Mouse (Mus musculus) intestine, embryonic 14.5 days (tissue): ENCODE measurements around the gene Reep6. TPM values are rescaled to one million over a fixed set of nuclear protein-coding genes. Genes with fewer than 3 reads are reported as not detected.

ENCODE experiments used
- ATAC-seq: fragments of 200-750 bp; cut with Nextera tagmentation; replicated peaks from 2 replicates; pipeline ENCODE4 v1.8.0; 2017; ENCODE audit warnings: low read depth, moderate number of reproducible peaks, moderate TSS enrichment, moderate library complexity; ENCODE audit not compliant: low FRiP score, low TSS enrichment
- DNase-seq: peaks from one replicate; pipeline ENCODE4 v3.0.0-alpha.2; 2018; ENCODE audit warnings: low spot score
- H3K27ac ChIP-seq: fragments of 300-500 bp; sonication (generic); 2 replicates; pipeline ENCODE4 v1.5.1; 2014; ENCODE audit warnings: low read depth, mild to moderate bottlenecking, control low read depth
- H3K27me3 ChIP-seq: fragments of 300-500 bp; sonication (generic); replicated peaks from 2 replicates; pipeline ENCODE4 v1.6.1; 2014; ENCODE audit warnings: low read length, control low read depth; ENCODE audit not compliant: control insufficient read depth, insufficient read depth
- H3K36me3 ChIP-seq: fragments of 300-500 bp; sonication (generic); 2 replicates; pipeline ENCODE4 v1.6.1; 2014; ENCODE audit warnings: low read length, control low read depth; ENCODE audit not compliant: control insufficient read depth, insufficient read depth
- H3K4me1 ChIP-seq: fragments of 300-500 bp; sonication (generic); replicated peaks from 2 replicates; pipeline ENCODE4 v1.6.1; 2014; ENCODE audit warnings: low read length, control low read depth, mixed read lengths; ENCODE audit not compliant: control insufficient read depth, insufficient read depth
- H3K4me2 ChIP-seq: fragments of 300-500 bp; sonication (generic); 2 replicates; pipeline ENCODE4 v1.6.1; 2014; ENCODE audit warnings: low read length
- H3K4me3 ChIP-seq: fragments of 300-500 bp; sonication (generic); 2 replicates; pipeline ENCODE4 v1.5.1; 2014; ENCODE audit warnings: low read depth, low read length, control low read depth, mixed read lengths
- H3K9ac ChIP-seq: fragments of 300-500 bp; sonication (generic); 2 replicates; pipeline ENCODE4 v1.6.1; 2014; ENCODE audit warnings: mild to moderate bottlenecking, low read length
- H3K9me3 ChIP-seq: fragments of 300-500 bp; sonication (generic); 2 replicates; pipeline ENCODE4 v1.6.1; 2016; ENCODE audit warnings: low read length, control low read depth; ENCODE audit not compliant: control insufficient read depth
- WGBS: fragments of 180-500 bp; shearing (Covaris S2); extraction: QIAGEN DNeasy Blood & Tissue Kit; methylation state at CpG from one replicate; pipeline ENCODE4 v1.1.7; 2014; 5-methylcytosine and 5-hydroxymethylcytosine counted together
- polyA plus RNA-seq: library from polyadenylated mRNA; unstranded; fragments of >200 nt; fragmentation: Nextera tagmentation; extraction: Ambion mirVana; gene quantifications from 2 replicates; pipeline ENCODE4 v1.2.1, GENCODE M21; 2014

The Reep6 gene
- 42.4 and 58.1 TPM in 2 replicates for polyA plus RNA-seq

DNA sequence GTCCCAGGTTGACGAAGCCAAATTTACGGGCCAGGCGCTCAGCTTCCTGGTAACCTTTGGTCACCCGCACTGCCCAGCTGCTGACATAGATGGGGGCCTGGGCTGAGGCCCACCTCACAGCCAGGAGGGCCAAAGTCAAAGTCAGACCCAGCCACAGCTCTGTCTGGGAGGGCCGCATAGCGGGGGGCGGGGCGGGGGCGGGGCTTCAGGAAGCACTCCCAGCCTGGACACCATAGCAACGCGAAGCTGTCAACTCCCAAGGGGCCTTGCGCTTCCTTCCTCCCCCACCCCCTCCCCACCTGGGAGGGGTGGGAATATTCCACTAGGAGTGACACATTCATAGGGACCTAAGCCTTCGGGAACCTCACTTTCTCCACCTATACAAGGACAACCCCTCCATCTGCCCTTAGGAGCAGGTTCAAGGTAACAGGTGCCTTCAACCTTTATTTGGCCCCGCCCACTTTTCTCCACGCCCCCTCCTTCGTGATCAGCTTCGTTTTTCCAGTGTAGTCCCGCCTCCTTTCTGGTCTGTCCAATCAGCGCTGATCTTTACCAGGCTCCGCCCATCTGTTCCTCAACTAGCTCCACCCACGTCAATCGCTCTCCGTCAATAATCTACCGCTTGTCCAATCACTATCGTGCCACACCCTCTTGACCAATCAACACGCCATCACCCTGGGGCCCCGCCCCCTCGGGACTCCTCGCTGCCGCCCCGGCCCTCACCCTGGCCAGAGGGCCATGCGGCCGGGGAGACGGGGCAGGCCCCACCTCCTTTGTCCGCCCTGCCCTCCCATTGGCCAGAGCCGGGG, at the start of gene Reep6, which contains the start of gene Pcsk4:
Gene Reep6 (plus strand): TSS at position 681 of the 809 bp plus-strand sequence.
Gene Pcsk4 (minus strand): TSS at position 226 of the 809 bp plus-strand sequence.
- Histone ChIP-seq H3K4me2 (peak within 1 kb of the TSS; percentile 94), H3K27ac (no peak within 1 kb of the TSS), H3K9ac (peak within 1 kb of the TSS; percentile 46), H3K9me3 (no peaks in the 10 kb centered on the region), H3K4me3 (peak within 1 kb of the TSS; percentile 46), H3K27me3 (0 out of 2 replicates have a peak, but pooled peaks cover 3% of the 10 kb centered on the region), H3K4me1 (peaks cover 21% of the 10 kb centered on the region), H3K36me3 (no peaks in the 10 kb centered on the region)
- 4% methylated on average over 36 of the region's 36 CpGs for WGBS
- peak; percentile 99 for DNase-seq
- peak; percentile 94 for ATAC-seq

DNA sequence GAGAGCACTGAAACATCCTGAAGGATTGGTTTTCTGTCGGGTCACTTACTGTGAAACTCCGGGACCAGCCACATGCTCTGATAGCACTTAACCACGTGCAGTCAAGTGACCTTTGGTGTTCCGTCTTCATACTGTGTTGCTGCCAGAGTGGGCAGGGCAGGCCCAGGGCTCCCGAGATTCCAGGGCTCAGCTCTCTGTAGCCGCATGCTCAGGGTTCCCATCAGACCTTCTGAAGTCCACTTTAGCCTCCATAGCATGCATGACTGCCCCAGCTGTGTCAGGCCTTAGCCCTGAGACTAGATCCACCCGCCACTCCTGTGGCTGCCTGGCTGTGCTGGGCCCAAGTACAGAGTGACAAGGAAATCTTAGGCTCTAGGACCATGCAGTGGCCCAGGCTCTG, 48.4 kb upstream of the Reep6 start:
- Histone ChIP-seq H3K27me3 (no peaks in the 10 kb centered on the region), H3K9me3 (no peaks in the 10 kb centered on the region), H3K4me1 (no peaks in the 10 kb centered on the region), H3K4me3 (no peak overlapping the region), H3K36me3 (peaks cover 97% of the 10 kb centered on the region), H3K4me2 (no peak overlapping the region), H3K27ac (no peak overlapping the region), H3K9ac (no peak overlapping the region)
- 86% methylated on average over 7 of the region's 7 CpGs for WGBS
- ATAC-seq (no peak), DNase-seq (no peak)

DNA sequence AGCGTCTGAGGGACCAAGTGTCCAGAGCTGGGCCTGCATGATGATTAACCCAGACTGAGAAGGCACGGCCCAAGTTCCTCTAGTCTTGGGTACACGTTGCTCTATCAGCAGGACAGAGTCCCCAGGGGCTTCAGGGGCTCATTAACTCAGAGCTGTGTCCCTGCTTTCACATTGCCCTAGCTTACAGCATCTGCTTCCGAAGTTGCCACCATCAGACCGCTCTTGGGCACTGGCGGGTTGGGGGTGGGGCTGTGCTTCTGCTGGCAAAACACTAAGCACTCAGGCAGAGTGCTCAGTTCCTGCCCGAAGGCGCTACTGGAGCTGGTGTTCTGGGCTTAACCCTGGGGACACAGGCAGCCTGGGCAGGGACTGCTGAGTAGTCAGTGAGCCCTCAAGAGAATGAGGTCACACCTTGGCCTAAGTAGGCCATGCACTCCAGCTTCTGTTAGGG, 47.8 kb upstream of the Reep6 start:
- H3K27me3 ChIP-seq, result no peaks in the 10 kb centered on the region
- ATAC-seq (no peak), DNase-seq (no peak)
- H3K4me1 ChIP-seq, result no peaks in the 10 kb centered on the region
- H3K9ac ChIP-seq, result no peak overlapping the region
- H3K36me3 ChIP-seq, result peaks cover 97% of the 10 kb centered on the region
- H3K9me3 ChIP-seq, result no peaks in the 10 kb centered on the region
- no peak overlapping the region for H3K4me2 ChIP-seq
- H3K4me3 ChIP-seq, result no peak overlapping the region
- WGBS, result 81% methylated on average over 8 of the region's 8 CpGs
- no peak overlapping the region for H3K27ac ChIP-seq

DNA sequence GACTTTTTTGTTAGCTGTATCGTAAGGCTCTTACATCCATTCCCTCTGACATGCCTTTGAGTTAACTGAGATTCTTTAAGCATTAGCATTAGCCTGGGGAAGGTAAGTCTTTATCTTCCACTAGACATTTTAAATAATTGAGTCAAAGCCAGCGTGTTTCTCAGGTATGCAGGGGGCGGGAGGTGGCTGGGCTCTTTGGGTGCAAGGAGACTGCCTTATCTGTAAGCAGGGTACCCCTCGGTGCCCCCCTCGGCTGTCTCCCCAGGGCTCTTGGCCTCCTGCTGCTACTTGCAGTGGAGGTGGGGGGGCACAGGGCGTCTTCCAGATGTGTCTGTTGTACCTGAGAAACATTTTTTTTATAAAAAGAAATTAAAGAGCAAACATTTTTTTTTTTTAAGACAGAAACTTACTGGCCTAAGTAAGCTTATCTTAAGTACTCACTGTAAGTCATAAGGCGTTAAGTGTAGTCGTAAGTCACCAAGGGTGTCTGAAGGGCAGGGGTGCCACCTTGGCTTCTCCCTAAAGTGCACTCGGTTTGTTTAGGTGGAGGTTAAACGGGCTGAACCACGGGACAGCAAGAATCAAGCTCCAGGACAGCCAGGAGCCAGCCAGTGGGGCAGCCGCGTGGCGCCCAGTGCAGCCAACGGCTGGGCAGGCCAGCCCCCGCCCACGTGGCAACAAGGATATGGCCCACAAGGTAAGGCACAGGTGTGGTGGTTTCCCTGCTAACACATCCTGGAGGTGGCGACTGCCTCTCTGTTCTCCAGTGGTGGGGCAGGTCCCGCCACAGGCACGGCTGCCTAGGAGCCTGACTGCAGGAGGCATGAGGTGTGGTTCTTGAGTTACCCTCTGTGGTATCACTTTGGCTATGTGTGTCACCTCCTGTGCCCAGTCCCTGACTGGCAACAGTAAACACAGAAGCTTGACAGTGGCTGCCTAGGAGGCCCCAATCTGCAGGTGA, 47.0 kb upstream of the Reep6 start:
- Histone ChIP-seq H3K27ac (no peak overlapping the region), H3K4me3 (no peak overlapping the region), H3K4me1 (no peaks in the 10 kb centered on the region), H3K4me2 (no peak overlapping the region), H3K27me3 (no peaks in the 10 kb centered on the region), H3K36me3 (peaks cover 97% of the 10 kb centered on the region), H3K9ac (no peak overlapping the region), H3K9me3 (no peaks in the 10 kb centered on the region)
- no peak for ATAC-seq
- no peak for DNase-seq
- WGBS, result 86% methylated on average over 20 of the region's 20 CpGs

DNA sequence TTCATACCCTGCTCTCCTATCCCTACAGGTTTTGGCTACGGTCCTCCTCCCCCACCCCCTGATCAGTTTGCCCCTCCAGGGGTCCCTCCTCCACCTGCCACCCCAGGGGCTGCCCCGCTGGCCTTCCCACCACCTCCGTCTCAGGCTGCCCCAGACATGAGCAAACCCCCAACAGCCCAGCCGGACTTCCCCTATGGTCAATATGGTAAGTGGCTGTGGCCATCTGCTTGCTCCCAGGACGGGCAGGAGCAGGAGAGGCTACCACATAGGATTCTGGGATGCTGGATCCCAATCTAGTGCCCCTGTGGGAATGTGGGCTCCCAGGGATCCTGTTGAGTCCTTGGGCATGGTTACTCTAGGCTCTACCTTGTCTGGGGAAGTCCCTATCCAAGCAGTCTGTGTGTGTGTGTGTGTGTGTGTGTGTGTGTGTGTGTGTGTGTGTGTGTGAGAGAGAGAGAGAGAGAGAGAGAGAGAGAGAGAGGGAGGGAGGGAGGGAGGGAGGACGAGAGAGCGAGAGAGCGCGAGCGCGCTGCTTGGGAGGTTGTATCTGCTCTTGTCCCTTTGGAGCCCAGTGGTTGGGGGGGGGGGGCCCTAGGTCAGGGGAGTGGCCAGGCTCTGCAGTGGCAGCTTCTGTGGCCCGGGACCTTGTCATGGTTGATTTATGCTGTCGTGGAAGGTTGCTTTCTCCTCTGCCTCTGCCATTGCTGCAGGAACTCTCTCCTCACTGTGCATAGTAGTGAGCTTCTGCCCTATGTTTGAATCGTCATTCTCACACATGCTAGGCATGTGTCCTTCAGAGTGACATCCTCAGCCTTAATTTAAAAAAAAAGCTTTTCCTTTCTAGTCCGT, 44.3 kb upstream of the Reep6 start:
- H3K9me3 ChIP-seq, result no peaks in the 10 kb centered on the region
- no peaks in the 10 kb centered on the region for H3K4me1 ChIP-seq
- no peak overlapping the region for H3K27ac ChIP-seq
- H3K27me3 ChIP-seq, result no peaks in the 10 kb centered on the region
- no peak overlapping the region for H3K4me3 ChIP-seq
- ATAC-seq (no peak), DNase-seq (no peak)
- no peak overlapping the region for H3K4me2 ChIP-seq
- 80% methylated on average over 15 of the region's 15 CpGs for WGBS
- peaks cover 86% of the 10 kb centered on the region for H3K36me3 ChIP-seq
- H3K9ac ChIP-seq, result no peak overlapping the region

DNA sequence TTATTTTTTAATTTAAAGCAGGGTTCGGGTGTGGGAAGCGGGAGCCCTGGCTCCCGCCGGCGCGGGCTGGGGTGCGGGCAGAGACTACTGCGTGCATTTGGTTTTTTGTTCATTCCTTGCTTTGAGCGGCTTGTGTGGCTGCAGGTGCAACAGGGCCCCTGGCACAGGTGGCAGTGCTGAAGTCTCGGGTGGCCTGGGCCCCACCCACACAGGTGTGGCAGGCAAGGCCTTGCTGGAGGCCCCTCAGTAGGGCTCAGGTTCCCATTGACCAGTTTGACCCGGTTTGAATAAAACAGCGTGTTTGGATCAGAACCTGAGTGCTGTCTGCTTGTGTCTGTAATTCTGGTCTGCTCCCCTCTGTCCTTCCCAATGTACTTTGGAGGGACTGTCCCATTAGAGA, 41.7 kb upstream of the Reep6 start:
- no peak overlapping the region for H3K9ac ChIP-seq
- WGBS, result 93% methylated on average over 12 of the region's 12 CpGs
- DNase-seq (no peak), ATAC-seq (no peak)
- H3K27ac ChIP-seq, result no peak overlapping the region
- H3K4me1 ChIP-seq, result peaks cover 3% of the 10 kb centered on the region; the same call in 1 of the 2 replicates
- no peaks in the 10 kb centered on the region for H3K9me3 ChIP-seq
- peaks cover 63% of the 10 kb centered on the region for H3K36me3 ChIP-seq
- no peak overlapping the region for H3K4me3 ChIP-seq
- no peak overlapping the region for H3K4me2 ChIP-seq
- H3K27me3 ChIP-seq, result no peaks in the 10 kb centered on the region

DNA sequence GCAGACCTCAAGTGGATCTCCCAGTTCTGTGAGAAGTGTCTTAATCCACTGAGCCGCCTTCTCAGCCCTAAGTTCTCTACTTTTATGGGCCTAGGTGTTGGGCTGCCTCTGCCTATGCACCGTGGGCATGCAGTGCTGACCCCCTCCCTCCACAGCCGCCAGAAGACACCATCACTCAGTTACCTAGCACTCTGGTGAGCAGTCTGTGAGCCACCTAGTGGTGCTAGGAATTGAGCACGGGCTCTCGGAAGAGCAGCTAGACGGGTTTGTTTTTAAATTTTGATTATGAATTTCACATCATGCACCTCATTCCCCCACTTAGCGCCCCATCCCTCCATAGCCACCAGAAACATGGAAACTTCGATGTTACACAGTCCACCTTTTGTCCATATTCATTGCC, 41.1 kb upstream of the Reep6 start:
- H3K9ac ChIP-seq, result no peak overlapping the region
- WGBS, result 64% methylated on average over 8 of the region's 8 CpGs
- DNase-seq (no peak), ATAC-seq (no peak)
- H3K9me3 ChIP-seq, result no peaks in the 10 kb centered on the region
- no peak overlapping the region for H3K4me3 ChIP-seq
- no peaks in the 10 kb centered on the region for H3K27me3 ChIP-seq
- peaks cover 63% of the 10 kb centered on the region for H3K36me3 ChIP-seq
- no peak overlapping the region for H3K4me2 ChIP-seq
- peaks cover 9% of the 10 kb centered on the region; the same call in 1 of the 2 replicates for H3K4me1 ChIP-seq
- H3K27ac ChIP-seq, result no peak overlapping the region
